Mouse (Mus musculus): Measurements from ENCODE around the gene Zp3. TPM values are rescaled to one million over a fixed set of nuclear protein-coding genes. Genes with fewer than 3 reads are reported as not detected.

Gene Zp3
- polyA plus RNA-seq (2012; rRNA removed): not detected in 2 replicates

DNA sequence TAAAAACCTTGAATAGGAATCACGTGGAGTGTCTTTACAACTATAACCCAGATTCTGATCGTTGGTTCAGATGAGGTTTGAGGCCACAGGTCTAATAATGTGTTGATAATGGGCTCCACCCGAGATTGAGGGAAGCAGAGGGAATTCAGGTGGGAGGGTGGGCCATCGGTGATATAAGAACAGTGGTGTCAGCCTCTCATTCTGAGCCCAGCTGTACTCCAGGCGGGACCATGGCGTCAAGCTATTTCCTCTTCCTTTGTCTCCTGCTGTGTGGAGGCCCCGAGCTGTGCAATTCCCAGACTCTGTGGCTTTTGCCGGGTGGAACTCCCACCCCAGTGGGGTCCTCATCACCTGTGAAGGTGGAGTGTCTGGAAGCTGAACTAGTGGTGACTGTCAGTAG is at the start of gene Zp3:
TSS of gene Zp3 (plus strand) at position 196 of the 400 bp plus-strand sequence.
- DNase-seq (ENCODE audit: low spot score): no peak

DNA sequence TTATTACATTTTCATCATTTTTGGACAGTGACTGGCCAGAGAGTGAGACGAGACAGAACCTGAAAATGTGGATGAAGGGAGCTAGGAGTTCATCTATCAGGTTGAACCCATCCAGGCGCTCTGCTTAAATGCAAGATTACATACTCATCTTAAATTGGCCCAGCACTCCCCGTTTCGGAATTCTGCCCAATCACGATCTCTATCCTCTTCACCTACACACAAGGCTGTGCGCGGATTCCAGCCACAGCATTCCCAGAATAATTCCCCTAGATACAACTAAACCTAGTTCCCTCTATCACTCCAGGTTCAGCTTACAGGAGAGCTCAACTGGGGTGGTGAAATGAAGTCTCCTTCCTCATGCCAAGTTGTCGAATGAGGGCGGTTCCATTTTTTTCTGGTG is 48.4 kb upstream of the Zp3 start:
- no peak for DNase-seq (ENCODE audit: low spot score)

DNA sequence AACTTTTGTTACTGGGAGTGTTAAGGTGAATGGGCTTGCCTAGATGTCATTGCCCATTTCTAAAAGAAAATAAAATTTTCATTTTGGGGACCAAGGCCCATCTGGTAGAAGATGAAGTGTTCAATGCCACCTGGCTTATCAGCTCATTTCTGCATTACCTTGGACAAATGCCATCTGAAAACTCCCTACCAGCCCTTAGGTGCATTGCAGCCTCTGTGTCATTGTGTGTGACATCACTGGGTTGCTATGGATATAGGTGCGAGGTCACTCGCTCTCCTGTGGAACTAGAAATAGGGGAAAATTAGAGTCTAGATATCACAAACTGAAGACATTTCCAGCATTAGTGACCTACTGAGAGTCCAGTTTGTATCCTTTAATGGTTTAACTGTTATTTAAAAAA is 47.5 kb upstream of the Zp3 start:
- no peak for DNase-seq (ENCODE audit: low spot score)

DNA sequence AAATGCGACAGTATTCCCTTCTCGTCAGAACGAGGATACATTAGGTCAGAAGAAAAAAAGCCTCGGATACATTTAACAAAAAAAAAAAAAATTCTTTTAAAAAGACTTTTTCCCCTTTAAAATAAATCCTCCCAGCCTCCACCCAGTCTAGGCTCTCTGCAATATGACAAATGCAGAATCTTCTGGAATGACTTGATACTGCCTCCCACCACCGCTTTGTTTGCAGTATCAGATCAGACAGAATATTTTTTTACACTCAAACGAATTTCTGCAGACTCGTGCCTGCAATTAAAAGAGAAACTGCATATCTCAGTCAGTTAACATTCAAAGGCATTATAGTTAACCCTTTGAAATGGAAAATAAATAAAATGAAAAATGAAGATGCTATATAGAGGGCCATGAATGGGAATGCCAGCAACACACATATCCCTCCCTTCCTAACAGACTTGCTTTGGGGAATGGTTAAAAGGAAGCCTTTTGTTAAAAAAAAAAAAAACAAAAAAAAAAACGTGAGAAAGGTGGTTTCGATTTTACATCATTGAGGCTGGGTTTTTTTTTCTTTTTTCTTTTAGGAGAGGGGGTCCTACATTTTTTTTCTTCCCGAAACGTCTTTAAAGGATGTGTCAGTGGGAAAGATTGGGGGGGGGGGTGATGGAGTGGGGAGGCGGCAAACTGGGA is 46.5 kb upstream of the Zp3 start:
- DNase-seq (ENCODE audit: low spot score): no peak

DNA sequence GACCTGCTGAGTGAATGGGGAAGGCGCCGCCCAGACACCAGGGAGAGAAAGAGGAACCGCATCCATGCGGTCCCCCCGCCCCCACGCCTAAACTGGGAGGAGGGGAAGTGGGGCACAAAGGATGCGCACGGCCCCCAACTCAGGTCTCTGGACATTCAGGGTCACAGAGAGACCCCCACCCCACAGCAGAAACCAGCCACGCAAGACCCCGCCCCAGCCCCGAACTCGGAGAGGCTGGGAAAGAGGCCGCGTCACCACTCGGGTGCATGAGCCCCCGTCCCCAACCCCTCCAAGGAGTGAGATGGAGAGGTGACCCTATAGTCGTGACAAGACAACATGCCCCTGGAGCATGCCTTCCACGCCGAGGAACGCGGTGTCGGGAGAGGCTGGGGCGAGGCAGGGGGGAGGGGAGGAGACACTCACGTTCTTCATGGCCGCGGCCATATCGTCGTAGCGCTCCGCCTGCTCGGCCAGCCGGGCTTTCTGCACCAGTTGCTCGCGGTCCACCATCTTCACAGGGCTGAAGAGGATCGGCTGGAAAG is 45.9 kb upstream of the Zp3 start:
- no peak for DNase-seq (ENCODE audit: low spot score)

DNA sequence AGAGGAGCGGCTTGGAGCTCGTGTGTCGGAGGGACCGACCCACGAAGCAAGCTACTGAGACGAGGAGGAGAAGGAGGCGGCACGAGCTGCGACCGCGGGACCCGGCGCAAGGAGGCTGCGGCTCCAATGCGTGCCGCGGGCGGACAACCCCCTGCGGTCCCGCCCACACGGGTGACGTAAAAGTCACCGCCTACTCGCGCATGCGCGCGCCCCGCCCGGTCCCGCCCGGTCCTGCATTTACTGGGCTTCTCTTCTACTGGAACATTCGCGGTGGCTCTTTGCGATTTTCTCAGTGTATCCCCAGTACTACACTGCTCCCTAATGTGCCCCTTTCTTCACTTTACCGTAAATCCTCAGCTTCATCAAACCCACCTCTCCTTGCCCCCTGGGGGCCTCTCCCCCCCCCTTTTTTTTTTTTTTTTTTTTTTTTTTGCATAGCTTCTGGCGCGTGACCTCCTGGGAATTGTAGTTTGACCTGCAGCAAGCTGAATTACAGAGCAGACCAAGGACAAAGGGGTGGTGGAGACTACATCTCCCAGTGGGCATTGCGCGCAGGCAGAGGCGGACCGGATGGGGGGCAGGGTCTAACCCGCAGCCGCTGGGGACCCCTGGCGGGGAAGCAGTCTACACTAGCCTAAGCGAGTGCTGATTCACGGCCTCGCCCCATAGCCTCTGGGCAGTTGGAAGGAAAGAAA is 45.3 kb upstream of the Zp3 start, which contains the start of gene Ywhag:
TSS of gene Ywhag (minus strand) at position 136 of the 695 bp plus-strand sequence.
- DNase-seq (ENCODE audit: low spot score): peak; percentile 99

DNA sequence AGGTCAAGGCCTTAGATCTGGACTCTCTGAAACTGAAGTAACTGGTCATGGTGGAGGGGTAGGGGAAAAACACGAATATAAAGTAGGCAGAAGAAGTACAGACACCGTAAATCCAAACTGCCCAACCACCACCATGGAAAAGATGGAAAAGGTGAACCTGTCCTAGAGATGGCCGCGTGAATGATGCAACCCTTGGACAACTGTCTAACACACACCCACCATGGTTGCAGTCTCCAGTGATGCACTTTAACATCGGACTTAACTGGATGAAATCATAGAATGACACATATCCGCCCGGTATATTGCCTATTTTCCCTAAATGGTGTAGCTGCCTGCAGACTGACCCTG is 44.7 kb upstream of the Zp3 start:
- no peak for DNase-seq (ENCODE audit: low spot score)

DNA sequence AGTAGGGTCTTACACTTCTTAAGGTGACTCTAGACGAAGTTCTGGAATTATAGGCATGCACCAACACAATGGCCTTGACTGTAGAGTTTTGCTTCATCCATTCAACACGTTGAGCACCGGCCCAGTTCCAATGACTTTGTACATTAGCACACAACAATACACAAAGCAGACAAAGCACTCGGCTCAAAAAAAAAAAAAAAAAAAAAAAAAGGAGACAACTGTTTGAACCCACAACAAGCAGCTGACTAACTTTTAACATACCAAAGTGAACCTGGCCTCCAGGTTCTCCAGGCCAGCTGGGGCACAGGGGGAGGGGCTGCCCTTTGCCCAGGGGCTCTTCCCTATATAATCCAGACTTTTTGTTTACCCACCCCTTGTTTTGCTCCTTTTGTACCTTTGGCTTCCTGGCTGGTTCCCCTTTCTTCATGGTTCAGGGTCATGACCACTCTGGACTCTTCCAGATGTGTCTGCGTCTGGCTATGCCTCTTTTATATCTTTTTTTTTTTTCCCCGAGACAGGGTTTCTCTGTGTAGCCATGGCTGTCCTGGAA is 44.2 kb upstream of the Zp3 start:
- DNase-seq (ENCODE audit: low spot score): no peak

DNA sequence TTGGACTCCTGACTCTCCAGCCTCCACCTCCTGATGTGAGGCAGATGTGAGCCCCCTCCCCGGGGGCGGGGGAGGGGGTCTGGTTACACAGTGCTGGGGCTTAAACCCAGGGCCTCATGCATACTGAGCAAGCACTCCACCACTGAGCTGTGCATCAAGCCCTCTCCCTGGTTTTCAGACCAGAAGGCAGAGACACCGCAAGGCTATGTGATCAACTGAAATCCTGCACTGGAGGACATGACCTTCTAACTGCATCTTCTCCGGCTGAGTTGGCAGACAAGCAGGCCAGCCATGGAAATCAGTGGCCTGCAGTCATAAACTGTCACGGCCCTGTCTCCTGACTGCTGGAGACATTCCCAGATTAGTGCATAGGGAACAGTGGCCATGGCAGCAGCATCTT is 39.3 kb upstream of the Zp3 start:
- DNase-seq (ENCODE audit: low spot score): no peak

DNA sequence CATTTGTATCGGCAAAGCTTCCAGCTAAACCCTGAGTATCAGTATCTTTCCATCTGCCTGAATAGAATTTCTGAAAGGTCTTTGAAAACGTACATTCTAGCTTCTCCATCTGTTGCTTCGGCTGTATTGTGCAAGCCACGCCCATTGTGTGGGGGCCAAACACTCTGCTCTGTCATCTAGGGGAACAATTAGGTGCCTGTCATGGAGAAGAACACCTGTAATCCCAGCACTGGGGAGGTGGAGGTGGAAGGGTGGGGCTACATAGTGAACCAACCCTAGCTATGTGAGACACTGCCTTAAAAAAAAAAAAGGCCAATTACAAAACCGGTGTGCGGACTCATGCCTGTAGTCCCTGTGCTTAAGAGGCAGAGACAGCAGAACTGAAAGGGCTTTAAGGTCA is 37.2 kb upstream of the Zp3 start:
- DNase-seq (ENCODE audit: low spot score): no peak

DNA sequence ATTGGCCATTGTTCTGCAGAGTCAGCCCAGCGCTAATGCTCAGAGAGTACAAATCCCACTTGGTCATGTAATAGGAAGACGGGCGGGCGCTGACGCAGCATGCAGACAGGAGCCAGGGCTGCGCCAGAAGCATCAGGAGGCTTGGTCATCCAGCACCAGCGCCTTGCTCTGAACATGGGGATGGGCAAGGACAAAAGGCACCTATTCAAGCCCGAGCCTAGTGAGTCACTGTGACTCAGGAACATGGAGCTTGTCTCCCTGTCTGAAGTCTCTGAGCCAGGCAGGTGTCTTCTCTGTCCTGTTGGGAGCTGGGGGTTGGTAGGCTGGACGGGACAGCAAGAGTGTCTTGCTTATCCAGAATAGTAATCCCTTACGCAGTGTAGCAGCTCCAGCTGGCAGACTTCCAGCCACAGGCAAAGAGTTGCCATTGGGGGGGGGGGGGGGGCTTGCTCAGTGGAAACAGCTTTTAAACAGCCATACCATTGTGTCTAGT is 33.9 kb upstream of the Zp3 start:
- no peak for DNase-seq (ENCODE audit: low spot score)

DNA sequence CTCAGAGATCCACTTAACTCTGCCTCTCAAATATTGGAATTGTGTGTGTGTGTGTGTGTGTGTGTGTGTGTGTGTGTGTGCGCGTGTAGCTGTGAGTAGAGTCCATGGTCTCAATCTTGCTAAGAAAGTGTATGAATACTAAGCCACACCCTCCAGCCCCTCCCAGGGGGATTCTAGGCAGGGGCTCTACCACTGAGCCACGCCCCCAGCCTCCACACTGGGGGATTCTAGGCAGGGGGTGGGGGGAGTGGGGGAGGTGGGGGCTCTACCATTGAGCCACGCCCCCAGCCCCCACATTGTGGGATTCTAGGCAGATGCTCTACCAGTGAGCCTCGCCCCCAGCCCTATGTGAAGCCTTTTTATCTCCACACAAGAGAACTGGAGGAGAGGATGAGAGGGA is 33.3 kb upstream of the Zp3 start:
- no peak for DNase-seq (ENCODE audit: low spot score)

DNA sequence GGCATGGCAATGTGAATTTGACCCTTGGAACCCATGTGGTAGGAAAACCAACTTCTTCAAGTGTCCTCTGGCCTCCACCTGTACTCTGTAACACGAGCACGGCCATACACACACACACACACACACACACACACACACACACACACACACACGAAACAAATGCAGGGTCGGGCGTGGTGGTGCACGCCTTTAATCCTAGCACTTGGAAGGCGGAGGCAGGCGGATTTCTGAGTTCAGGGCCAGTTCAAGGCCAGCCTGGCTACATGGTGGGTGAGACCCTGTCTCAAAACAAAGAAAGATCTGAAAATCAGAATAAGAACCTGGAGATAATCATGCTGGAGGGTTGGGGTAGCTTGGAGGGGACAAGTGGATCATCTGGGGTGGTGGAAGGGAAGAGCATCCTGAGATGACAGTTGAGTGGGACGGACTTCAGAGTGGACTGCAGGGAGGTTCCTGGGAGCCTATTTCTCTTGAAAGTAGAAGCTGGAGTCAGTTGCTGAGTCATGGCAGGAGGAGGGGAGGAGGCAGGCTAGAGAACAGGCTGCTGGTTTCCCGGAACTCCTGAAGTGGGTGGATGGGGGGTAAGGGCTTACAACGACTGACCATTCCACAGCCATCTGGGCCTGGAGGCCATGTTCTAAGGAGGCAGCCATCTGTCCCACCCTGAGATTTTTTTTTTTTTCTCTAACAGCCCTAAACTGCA is 29.0 kb upstream of the Zp3 start:
- DNase-seq (ENCODE audit: low spot score): no peak

DNA sequence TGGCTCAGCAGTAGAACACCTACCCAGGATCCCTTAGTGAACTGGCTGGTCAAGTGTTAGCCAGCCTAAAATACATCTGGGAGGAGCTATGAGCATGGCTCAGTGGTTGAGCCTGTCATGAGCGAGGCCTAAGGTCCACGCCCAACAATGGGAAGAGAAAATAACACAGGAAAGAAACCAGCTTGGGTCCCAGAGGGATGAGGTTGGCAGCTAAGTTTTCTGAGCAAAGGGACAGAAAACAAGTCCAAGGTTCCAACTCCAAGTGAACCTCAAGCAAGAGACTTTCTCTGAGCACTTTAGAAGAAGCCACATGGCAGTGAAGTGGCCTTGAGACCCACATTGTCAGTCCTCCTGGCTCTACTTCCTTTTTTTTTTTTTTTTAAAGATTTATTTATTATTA is 28.2 kb upstream of the Zp3 start:
- no peak for DNase-seq (ENCODE audit: low spot score)

DNA sequence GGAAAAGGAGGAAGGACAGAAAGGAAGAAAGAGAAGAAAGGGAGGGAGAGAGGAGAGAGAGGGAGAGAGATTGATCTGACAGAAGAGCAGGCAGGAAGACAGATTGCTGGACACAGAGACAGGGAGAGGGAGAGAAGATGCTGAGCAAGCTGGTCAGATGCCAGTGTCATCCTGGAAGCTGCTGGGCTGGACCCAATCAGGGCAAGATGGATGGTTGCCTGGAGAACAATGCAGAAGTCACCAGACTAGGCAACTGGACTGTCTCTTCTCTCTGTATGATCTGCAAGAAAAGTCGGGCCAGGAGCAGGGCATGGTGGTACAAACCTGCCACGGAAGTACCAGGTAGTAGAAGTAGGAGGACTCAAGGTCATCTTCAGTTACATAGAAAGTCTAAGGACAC is 27.1 kb upstream of the Zp3 start:
- no peak for DNase-seq (ENCODE audit: low spot score)

DNA sequence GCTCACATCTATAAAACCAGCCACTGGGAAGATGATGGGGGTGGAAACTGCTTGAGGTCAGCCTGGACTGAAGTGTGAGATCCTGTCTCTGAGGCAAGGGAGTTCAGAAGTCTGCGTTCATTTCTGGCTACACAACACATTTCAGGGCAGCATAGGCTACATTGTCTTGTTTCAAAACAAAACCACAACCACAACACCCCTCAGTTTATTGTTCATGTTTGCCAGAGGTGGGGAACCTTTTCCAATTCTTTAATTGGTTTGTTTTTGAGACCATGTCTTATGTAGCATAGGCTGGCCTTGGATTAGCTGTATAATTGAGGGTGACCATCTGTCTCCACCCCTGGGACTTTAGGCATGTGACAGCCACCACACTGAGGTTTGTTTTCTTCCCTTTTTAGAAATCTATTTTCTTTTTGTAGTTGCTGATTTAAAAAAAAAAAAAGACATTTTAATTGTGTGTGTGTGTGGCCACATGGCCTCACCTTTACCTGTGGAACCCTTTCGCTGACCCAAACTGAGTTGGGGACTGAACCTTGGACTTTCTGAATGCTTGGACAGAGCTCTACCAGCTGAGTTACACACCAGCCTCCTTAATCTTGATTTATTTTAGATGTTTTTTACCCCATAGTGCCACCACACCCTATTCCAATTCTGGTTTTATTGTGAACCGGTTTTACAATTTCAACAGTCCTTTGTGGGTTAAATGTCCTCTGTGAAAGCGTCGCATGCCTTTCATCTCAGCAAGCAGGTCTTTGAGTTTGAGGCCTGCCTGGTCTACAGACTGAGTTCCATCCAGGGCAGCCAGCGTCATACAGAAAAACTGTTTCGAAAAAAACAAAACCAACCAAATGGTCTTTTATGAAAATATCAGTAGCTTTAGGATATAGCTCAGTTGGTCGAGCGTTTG is 23.3 kb upstream of the Zp3 start:
- DNase-seq (ENCODE audit: low spot score): no peak

DNA sequence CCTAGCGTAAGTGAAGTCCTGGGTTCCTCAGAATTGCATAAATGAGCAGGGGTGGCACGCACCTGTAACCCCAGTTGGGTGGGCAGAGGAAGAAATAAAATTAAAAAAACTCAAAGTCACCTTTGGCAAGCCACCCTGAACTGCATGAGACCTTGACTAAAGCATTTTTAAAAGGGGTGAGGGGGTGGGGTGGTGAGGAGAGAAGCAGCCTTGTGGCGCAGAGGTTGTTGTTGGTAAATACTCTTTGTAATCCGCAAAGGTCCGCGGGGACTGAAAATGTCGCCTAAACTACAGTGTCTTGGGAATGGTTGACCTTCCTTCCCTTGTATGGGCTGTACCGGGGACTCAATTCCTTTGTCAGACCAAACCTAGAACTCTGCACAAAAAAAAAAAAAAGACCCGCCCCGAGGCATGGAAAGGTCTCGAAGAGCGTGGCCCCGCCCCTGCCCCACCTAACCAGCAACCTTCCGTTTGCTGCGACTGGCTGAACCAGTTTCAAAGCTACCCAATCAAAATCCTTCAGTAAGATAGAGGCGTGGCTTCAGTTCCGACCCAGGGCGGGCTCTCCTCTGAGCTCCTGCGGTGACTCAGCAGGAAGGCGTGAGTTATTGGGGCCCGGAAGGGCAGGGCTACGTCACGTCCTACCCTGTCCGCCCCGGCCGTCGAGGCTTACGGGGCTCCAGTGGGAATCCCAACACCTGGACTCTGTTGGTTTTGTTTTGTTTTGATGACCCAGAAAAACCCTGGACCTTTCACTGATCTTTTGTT is 22.5 kb upstream of the Zp3 start:
- DNase-seq (ENCODE audit: low spot score): peak; percentile 74

DNA sequence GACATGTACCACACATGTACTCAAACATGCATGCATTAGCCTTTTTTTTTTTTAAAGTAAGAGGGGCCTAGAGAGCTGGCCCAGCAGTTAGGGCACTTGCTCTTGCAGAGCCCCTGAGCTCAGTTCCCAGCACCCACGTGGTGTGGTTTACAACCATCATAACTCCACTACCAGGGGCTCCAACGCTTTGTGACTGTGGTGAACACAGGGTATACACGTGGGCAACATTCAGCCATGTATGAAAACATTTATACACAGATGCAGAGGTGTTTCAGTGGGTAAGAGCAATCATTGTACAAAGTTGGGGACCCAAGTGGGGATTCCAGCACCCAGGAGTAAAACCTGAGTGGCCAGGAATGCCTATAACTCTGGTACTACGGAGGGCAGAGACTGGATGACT is 21.5 kb upstream of the Zp3 start:
- DNase-seq (ENCODE audit: low spot score): no peak

DNA sequence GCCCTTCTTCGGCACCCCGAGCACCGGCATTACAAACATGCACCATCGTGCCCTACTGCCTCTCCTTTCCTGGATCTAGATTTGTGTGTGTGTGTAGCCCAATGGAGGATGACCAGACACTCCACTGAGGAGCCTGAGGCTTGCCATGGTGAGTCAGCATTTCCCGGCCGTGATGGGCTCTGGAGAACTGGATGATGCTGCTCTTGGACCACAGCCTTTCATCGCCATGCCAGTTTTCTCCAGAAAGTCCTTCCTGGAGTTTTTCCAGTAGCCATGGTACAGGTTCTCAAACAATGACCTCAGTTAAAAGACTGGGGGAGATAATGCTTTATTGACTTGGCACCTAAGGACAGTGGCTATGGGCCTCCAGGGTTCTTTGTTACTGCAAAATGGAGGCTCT is 20.0 kb upstream of the Zp3 start:
- no peak for DNase-seq (ENCODE audit: low spot score)

DNA sequence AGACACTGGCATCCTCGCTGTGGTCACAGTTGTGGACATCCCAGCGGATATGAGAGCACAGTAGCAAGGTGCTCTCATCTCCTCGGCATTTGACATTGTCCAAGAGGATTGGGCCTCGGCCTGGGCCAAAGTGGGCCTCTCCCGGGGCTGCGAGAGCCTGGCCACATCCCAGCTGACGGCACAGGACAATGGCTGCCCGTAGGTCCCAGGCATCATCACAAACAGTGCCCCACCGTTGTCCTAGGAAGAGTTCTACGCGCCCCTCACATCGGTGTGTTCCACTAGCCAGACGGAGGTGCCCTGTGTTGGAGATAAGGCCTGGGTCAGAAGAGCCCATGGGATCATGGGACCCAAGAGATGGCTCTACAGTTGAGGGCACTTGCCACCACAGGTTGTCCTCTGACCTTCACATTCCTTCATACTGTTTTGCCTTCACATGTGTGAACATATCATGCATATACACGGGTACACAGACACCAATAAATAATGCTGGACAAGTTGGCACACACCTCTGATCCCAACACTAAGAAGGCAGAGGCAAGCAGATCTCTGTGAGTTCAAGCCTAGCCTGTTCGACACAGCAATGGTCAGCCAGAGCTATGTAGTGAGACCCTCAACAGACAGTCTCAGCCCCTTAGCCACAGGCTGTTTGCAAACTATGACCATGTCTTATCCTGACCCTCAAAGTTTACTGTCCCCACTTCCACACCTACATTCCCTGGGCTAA is 18.8 kb upstream of the Zp3 start:
- no peak for DNase-seq (ENCODE audit: low spot score)

Measured in urinary bladder, adult 2 months (tissue).